Mouse (Mus musculus) forebrain, embryonic 12.5 days (tissue): ENCODE data around the gene Cadm4. TPM values are rescaled to one million over a fixed set of nuclear protein-coding genes. Genes with fewer than 3 reads are reported as not detected.

Experiments used
- ATAC-seq: fragments of 200-750 bp; cut with Nextera tagmentation; 2 replicates; pipeline ENCODE4 v1.8.0; 2017; ENCODE audit warnings: moderate TSS enrichment; ENCODE audit not compliant: low FRiP score
- H3K27ac ChIP-seq: fragments of 300-500 bp; sonication (generic); 2 replicates; pipeline ENCODE4 v1.5.1; 2016; ENCODE audit warnings: mild to moderate bottlenecking
- H3K27me3 ChIP-seq: fragments of 300-500 bp; sonication (generic); 2 replicates; pipeline ENCODE4 v1.6.1; 2016; ENCODE audit warnings: mild to moderate bottlenecking
- H3K36me3 ChIP-seq: fragments of 300-500 bp; sonication (generic); replicated peaks from 2 replicates; pipeline ENCODE4 v1.6.1; 2016; ENCODE audit warnings: mild to moderate bottlenecking
- H3K4me1 ChIP-seq: fragments of 300-500 bp; sonication (generic); 2 replicates; pipeline ENCODE4 v1.6.1; 2016
- H3K4me2 ChIP-seq: fragments of 300-500 bp; sonication (generic); 2 replicates; pipeline ENCODE4 v1.6.1; 2016; ENCODE audit warnings: mild to moderate bottlenecking, moderate library complexity
- H3K4me3 ChIP-seq: fragments of 300-500 bp; sonication (generic); replicated peaks from 2 replicates; pipeline ENCODE4 v1.5.1; 2016; ENCODE audit warnings: mild to moderate bottlenecking
- H3K9ac ChIP-seq: fragments of 300-500 bp; sonication (generic); 2 replicates; pipeline ENCODE4 v1.6.1; 2016; ENCODE audit warnings: mild to moderate bottlenecking
- H3K9me3 ChIP-seq: fragments of 300-500 bp; sonication (generic); 2 replicates; pipeline ENCODE4 v1.6.1; 2016
- WGBS: fragments of 180-500 bp; shearing (Covaris S2); methylation state at CpG from one replicate; pipeline ENCODE4 v1.1.7; 2016; 5-methylcytosine and 5-hydroxymethylcytosine counted together
- polyA plus RNA-seq: library from polyadenylated mRNA; unstranded; fragments of >200 nt; fragmentation: Nextera tagmentation; extraction: Ambion mirVana; gene quantifications from 2 replicates; pipeline ENCODE4 v1.2.1, GENCODE M21; 2016

Gene Cadm4
- polyA plus RNA-seq, result 32.1 and 38.3 TPM in 2 replicates

GRCm38 (mm10) chr7:24481474-24482207 is at the start of gene Cadm4:
Gene Cadm4 (plus strand): TSS chr7:24482023.
- peak within 1 kb of the TSS; percentile 90 for H3K4me3 ChIP-seq
- peak within 1 kb of the TSS; percentile 81 for H3K27ac ChIP-seq
- peak within 1 kb of the TSS; percentile 96 for H3K9ac ChIP-seq
- H3K4me1 ChIP-seq, result peaks cover 64% of the 10 kb centered on the region
- WGBS, result under 1% methylated on average over 73 of the region's 83 CpGs
- H3K4me2 ChIP-seq, result peak within 1 kb of the TSS; percentile 88
- H3K27me3 ChIP-seq, result 0 out of 2 replicates have a peak, but pooled peaks cover 4% of the 10 kb centered on the region
- peak; percentile 88 for ATAC-seq
- no peaks in the 10 kb centered on the region for H3K36me3 ChIP-seq
- H3K9me3 ChIP-seq, result no peaks in the 10 kb centered on the region

GRCm38 (mm10) chr7:24435305-24435704 is 46.5 kb upstream of the Cadm4 start:
- 0 out of 2 replicates have a peak, but pooled peaks cover 12% of the 10 kb centered on the region for H3K9me3 ChIP-seq
- H3K4me3 ChIP-seq, result no peak overlapping the region
- WGBS, result 76% methylated on average over 5 of the region's 5 CpGs
- peaks cover 8% of the 10 kb centered on the region; the same call in 1 of the 2 replicates for H3K27me3 ChIP-seq
- no peaks in the 10 kb centered on the region for H3K36me3 ChIP-seq
- H3K4me1 ChIP-seq, result no peaks in the 10 kb centered on the region
- ATAC-seq, result no peak
- no peak overlapping the region for H3K4me2 ChIP-seq
- H3K27ac ChIP-seq, result no peak overlapping the region
- 0 out of 2 replicates have a peak overlapping the region, but pooled peaks have one; percentile 7 for H3K9ac ChIP-seq

- Histone ChIP-seq H3K36me3 (no peaks in the 10 kb centered on the region), H3K9me3 (0 out of 2 replicates have a peak, but pooled peaks cover 2% of the 10 kb centered on the region), H3K4me1 (no peaks in the 10 kb centered on the region), H3K4me2 (no peak overlapping the region), H3K4me3 (no peak overlapping the region), H3K27me3 (peaks cover 2% of the 10 kb centered on the region; the same call in 1 of the 2 replicates), H3K9ac (no peak overlapping the region), H3K27ac (no peak overlapping the region)
- ATAC-seq, result no peak
- 82% methylated on average over 10 of the region's 10 CpGs for WGBS
Measured at GRCm38 (mm10) chr7:24437981-24438380, 43.8 kb upstream of the Cadm4 start.

GRCm38 (mm10) chr7:24439191-24439590 is 42.6 kb upstream of the Cadm4 start:
- Histone ChIP-seq H3K4me3 (no peak overlapping the region), H3K27me3 (no peaks in the 10 kb centered on the region), H3K4me1 (no peaks in the 10 kb centered on the region), H3K36me3 (no peaks in the 10 kb centered on the region), H3K27ac (no peak overlapping the region), H3K9ac (no peak overlapping the region), H3K4me2 (no peak overlapping the region), H3K9me3 (no peaks in the 10 kb centered on the region)
- 83% methylated on average over 6 of the region's 6 CpGs for WGBS
- no peak for ATAC-seq

- Histone ChIP-seq H3K36me3 (no peaks in the 10 kb centered on the region), H3K27me3 (no peaks in the 10 kb centered on the region), H3K4me2 (no peak overlapping the region), H3K9ac (no peak overlapping the region), H3K27ac (no peak overlapping the region), H3K9me3 (no peaks in the 10 kb centered on the region), H3K4me3 (no peak overlapping the region), H3K4me1 (no peaks in the 10 kb centered on the region)
- 84% methylated on average over 7 of the region's 7 CpGs for WGBS
- ATAC-seq, result no peak
Measured at GRCm38 (mm10) chr7:24439891-24440290, 41.9 kb upstream of the Cadm4 start.

GRCm38 (mm10) chr7:24441785-24442184 is 40.0 kb upstream of the Cadm4 start:
- no peak overlapping the region for H3K4me3 ChIP-seq
- 17% methylated on average over 1 of the region's 1 CpGs for WGBS
- no peak for ATAC-seq
- no peaks in the 10 kb centered on the region for H3K27me3 ChIP-seq
- H3K27ac ChIP-seq, result no peak overlapping the region
- H3K9me3 ChIP-seq, result no peaks in the 10 kb centered on the region
- H3K4me2 ChIP-seq, result no peak overlapping the region
- H3K4me1 ChIP-seq, result no peaks in the 10 kb centered on the region
- no peaks in the 10 kb centered on the region for H3K36me3 ChIP-seq
- no peak overlapping the region for H3K9ac ChIP-seq

GRCm38 (mm10) chr7:24442313-24442712 is 39.5 kb upstream of the Cadm4 start:
- ATAC-seq, result no peak
- no peak overlapping the region for H3K9ac ChIP-seq
- H3K27me3 ChIP-seq, result no peaks in the 10 kb centered on the region
- H3K4me1 ChIP-seq, result no peaks in the 10 kb centered on the region
- H3K4me3 ChIP-seq, result no peak overlapping the region
- H3K36me3 ChIP-seq, result no peaks in the 10 kb centered on the region
- 81% methylated on average over 8 of the region's 8 CpGs for whole genome bisulfite sequencing
- no peak overlapping the region for H3K27ac ChIP-seq
- H3K9me3 ChIP-seq, result no peaks in the 10 kb centered on the region
- no peak overlapping the region for H3K4me2 ChIP-seq

GRCm38 (mm10) chr7:24445266-24445926 is 36.4 kb upstream of the Cadm4 start:
- no peak overlapping the region for H3K4me3 ChIP-seq
- WGBS, result 91% methylated on average over 9 of the region's 9 CpGs
- no peaks in the 10 kb centered on the region for H3K9me3 ChIP-seq
- no peak overlapping the region for H3K9ac ChIP-seq
- no peaks in the 10 kb centered on the region for H3K36me3 ChIP-seq
- H3K27ac ChIP-seq, result no peak overlapping the region
- no peaks in the 10 kb centered on the region for H3K4me1 ChIP-seq
- no peak overlapping the region for H3K4me2 ChIP-seq
- 0 out of 2 replicates have a peak, but pooled peaks cover 3% of the 10 kb centered on the region for H3K27me3 ChIP-seq
- no peak for ATAC-seq

GRCm38 (mm10) chr7:24446697-24447340 is 35.0 kb upstream of the Cadm4 start:
- no peak overlapping the region for H3K4me3 ChIP-seq
- no peak for ATAC-seq
- H3K27ac ChIP-seq, result no peak overlapping the region
- H3K9ac ChIP-seq, result no peak overlapping the region
- H3K4me2 ChIP-seq, result no peak overlapping the region
- WGBS, result 79% methylated on average over 7 of the region's 7 CpGs
- 0 out of 2 replicates have a peak, but pooled peaks cover 3% of the 10 kb centered on the region for H3K27me3 ChIP-seq
- H3K36me3 ChIP-seq, result no peaks in the 10 kb centered on the region
- H3K4me1 ChIP-seq, result no peaks in the 10 kb centered on the region
- no peaks in the 10 kb centered on the region for H3K9me3 ChIP-seq

GRCm38 (mm10) chr7:24448782-24449517 is 32.9 kb upstream of the Cadm4 start:
- Histone ChIP-seq H3K9ac (no peak overlapping the region), H3K9me3 (no peaks in the 10 kb centered on the region), H3K4me3 (no peak overlapping the region), H3K36me3 (no peaks in the 10 kb centered on the region), H3K27ac (no peak overlapping the region), H3K27me3 (0 out of 2 replicates have a peak, but pooled peaks cover 3% of the 10 kb centered on the region), H3K4me2 (no peak overlapping the region), H3K4me1 (no peaks in the 10 kb centered on the region)
- 64% methylated on average over 14 of the region's 14 CpGs for WGBS
- no peak for ATAC-seq

GRCm38 (mm10) chr7:24450585-24451017 is 31.2 kb upstream of the Cadm4 start:
- Histone ChIP-seq H3K36me3 (no peaks in the 10 kb centered on the region), H3K9me3 (no peaks in the 10 kb centered on the region), H3K4me3 (no peak overlapping the region), H3K9ac (no peak overlapping the region), H3K4me2 (no peak overlapping the region), H3K4me1 (no peaks in the 10 kb centered on the region), H3K27me3 (0 out of 2 replicates have a peak, but pooled peaks cover 3% of the 10 kb centered on the region), H3K27ac (no peak overlapping the region)
- ATAC-seq, result no peak
- WGBS, result 74% methylated on average over 9 of the region's 9 CpGs
